Mouse (Mus musculus): Measurements from ENCODE around the gene Pcbp3.
"Not testable (repeated sequence)": the region's sequence is repeated elsewhere in the genome, so short reads cannot be mapped to it uniquely, and the experiment has no call there.

The Pcbp3 gene

DNA sequence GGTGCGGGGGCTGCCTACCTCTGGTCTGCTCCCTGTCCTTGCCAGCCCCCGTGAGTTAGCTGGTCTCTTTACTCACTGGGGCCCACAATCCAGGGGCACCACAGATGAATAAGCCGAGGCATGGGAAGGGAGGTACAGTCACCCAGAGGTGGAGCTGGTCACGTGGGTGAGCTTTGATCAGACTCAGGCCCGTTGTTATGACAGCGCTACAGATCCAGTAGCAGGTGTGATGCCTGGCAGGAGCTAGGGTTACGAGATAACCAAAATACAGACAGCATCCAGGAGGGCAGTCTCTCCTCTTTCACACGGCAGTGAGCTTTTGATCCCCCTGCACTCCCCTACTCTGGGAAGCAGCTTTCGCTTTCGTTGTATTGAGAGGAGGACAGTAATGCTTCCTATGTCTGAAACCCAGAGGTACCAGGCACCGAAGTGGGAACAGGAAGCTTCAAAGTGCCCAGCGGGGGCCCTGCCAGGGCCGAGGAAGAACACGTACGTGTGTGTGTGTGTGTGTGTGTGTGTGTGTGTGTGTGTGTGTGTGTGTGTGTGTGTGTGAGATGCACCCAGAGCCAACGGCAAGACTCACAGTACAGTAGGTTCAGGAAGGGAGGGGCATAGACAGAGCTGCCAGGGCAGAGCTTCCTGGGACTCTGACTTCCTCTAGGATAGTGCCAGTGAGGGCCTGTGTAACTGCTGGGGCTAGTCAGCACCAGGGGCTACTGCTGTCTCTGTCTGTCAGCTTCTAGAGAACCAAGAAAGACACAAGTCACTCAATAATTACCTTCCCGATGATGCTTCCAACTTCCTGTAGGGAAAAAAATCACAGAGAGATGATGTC lies 162.7 kb downstream of the Pcbp3 start:
- DNase-seq: no peak

DNA sequence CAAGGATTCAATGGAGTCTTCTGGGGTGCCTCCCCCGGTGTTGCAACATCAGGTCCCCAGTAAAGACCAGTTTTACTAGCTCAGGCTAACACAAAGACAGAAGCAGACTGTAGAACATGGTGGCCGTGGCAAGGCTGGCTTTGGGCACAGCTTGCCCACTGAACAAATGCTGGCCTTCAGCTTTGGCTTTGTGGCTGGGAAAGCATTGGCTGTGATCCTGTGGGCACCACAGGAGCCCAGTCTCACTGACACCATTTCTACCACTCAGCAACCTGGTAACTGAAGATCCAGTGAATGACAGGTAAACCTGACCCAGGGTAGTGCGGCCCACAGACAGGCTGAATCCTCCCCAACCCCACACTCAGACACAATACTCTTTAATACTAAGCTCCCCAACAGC lies 167.6 kb downstream of the Pcbp3 start:
- DNase-seq: no peak

DNA sequence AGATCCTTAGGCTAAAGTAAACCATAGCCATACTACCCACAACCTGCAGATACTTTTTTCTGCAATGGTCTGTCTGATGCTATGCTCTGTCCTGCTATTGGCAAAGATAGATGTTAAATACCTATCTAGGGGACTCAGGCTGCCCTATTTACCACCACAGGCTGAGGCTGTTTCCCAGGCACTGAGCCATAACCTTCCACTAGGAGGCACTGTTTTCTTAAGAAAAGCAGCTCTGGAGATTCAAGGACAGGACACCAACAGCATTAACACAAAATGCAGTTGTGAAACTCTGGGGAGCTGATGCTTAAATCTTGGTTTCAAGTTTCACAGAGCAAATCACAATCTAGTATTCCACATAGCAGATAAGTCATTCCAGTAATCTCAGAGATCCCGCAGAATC lies 170.2 kb downstream of the Pcbp3 start:
- DNase-seq: peak; percentile 50 to 62

DNA sequence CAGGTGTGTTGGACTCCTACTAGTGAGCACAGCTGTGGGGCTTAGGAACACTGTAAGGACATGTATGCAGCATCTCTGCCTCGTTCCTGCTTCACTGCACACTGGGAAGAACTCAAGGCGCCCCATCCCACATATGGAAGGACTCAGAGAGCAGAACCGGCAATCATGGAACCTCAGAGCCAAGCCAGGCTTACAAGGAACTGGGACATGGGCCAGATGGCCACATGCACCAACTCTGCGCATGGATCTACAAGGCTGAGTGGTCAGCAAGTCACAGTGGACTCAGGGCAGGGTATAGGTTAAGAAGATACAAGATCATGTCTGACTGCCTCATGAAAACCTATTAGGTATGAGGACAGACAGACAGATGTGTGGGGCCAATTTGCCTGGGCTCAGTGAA lies 171.8 kb downstream of the Pcbp3 start:
- peak in 1 of 2 experiments; percentile 27 for DNase-seq

DNA sequence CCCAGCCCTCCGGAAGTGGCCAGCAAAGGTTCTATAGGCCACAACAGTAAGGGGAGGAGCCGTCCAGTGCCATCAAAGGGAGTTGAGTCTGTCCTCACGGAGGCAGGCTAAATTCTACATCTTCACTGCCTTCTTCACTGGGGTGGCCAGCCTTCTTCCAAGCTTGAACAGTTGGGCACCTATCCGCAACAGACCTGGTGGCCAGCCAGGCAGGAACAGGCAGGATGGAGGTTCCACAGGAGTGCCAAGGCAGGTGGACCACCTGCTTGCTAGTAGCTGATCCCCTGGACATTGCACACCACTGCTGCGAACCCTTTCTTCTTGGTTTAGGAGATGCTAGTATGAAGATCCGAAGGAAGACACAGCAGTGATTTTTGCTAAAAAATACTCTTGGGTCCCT lies 176.4 kb downstream of the Pcbp3 start:
- no peak for DNase-seq

DNA sequence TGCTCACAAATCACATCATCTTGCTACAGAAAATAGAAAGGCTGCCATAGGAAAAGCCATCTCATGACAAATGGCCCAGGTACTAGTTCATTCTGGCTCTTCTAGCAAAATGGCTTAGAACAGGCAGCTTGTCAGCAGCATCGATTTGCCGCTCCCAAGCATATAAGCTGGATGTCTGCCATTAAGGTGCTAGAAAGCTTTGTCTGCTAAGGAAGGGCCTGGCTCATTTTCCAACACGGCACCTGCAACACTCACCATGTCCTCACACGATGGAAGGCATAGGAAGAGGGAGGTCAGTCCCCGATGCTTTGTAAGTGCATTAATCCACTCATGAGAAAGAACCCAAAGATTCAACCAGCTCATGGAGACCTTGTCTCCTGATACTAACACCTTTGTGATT lies 182.5 kb downstream of the Pcbp3 start:
- DNase-seq: no peak

DNA sequence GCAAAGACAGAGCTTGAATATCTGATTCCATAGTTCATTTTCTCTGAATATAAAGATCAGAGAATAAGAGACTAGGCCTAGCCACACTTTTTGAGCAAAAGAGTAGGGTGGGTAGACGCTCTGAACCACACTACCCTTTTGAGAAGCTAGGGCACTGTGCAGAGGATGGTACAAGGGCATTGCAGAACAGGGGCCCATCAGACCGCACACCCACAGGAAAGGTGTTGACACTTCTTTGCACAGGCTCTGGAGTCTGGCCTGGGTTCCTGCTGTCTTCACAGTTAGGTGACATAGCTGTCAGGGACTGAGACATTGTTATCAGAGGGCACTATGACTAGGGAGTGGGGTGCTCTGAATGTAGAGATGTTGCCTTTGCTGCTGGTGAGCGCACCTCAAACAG lies 190.1 kb downstream of the Pcbp3 start:
- no peak for DNase-seq

DNA sequence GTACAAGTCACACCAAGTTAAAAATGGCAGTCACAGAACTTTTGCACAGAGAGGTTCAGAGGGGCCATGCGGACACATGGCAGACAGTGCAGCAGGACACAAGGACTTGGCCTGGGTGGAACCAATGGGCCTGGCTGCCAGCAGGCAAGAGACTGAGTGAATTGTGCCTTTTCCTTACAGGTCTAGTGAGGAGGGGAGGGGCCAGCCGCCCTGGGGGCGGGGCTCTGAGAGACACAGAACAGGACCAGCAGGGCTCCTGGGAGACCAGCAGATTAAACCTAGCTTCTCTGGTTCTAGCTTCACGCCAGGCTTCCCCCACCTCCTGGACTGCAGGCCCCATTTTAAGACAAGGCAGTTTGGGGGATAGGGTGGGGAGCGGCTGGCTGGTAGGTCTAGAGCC lies 190.6 kb downstream of the Pcbp3 start:
- DNase-seq: peak in 1 of 2 experiments; percentile 13

DNA sequence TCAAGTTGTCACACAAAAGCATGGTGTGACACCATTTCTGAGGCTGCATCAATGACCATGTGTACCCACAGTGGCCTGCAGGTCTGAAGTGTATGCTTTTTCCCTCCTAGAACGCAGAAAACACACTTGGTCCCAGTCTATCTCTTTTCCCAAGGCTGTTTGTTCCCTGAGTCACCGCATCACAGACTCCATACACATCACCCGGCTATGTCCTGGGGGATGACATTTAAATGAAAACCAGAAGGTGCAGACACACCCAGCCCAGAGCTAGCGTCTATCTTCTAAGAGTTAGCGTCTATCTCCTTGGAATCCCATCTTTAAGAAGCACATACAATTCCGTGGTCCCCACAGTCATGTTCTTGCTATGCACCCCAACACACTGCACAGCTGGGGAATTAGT lies 192.1 kb downstream of the Pcbp3 start:
- no peak for DNase-seq

DNA sequence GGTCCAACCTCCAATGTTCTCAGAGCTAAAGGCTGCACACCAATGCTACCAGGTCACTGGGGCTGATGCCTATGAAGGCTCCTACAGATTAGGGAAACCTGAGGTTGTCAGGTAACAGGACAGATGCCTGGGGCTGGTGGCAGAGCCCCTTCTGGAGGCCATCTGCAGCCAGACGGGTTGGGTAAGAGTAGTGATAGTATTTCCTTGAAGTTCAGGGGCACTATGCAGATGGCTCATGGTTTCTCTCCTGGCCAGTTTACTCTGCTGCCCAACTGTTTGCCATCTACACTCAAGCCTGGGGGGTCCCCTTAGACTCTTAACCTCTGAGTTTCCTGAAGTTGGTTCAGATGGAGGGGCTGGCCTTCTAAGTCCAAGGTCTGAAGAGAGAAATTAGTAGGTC lies 195.5 kb downstream of the Pcbp3 start:
- no peak for DNase-seq

DNA sequence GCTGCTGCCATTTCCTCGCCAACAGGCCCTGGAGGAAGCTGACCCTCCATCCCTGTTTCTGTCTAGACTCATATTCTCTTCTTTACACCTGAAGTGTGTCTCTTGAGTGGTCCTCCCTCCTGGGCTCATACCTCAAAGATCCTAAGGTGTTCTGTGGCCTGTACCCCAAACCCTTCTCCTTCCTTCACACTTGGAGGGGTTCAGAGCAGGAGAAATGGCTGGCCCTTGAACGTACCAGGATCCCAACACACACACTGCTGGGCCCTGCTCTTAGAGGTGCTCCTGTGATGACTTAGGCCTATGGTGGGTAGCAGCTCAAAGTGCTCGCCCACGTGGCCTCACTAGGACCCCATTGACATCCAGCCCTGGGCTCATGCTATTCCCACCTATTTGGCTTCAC lies 196.8 kb downstream of the Pcbp3 start:
- DNase-seq: no peak

DNA sequence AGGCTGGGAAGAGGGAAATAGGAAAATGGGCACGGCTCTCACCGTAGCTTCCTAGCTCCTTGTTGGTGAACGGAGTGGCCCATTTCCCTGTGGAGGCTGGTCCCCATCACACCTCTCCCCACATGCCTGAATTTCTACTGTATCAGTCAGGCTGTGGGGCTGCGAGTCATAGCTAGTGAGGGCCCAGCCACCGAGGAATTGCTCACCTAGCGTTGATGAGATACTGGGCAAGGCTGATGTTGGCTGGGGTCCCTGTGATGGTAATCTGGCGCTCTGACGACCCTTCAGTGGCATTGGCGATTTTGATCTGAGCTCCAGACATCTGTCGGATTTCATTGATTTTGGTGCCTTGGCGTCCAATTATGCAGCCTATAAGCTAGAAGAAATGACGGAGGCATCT lies 198.7 kb downstream of the Pcbp3 start:
- no peak for DNase-seq

DNA sequence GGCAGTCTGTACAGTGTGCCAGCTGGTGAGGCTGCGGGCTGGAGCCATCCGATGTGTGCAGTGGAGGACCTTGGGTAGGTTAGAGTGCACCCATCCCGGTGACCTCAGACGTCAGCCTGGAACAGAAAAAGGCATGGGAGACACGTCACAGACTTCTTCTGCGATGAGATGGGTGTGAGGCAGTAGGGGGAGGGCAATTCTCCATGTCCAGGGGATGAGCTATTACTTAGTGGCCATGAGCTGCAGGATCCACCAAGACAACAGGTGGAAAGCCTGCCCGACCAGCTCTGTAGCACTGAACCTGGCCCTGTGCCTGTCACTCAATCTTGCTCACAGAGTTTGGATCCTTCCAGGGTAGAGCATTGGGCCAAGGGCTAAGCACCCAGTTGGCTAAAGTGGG lies 199.3 kb downstream of the Pcbp3 start:
- DNase-seq: no peak

DNA sequence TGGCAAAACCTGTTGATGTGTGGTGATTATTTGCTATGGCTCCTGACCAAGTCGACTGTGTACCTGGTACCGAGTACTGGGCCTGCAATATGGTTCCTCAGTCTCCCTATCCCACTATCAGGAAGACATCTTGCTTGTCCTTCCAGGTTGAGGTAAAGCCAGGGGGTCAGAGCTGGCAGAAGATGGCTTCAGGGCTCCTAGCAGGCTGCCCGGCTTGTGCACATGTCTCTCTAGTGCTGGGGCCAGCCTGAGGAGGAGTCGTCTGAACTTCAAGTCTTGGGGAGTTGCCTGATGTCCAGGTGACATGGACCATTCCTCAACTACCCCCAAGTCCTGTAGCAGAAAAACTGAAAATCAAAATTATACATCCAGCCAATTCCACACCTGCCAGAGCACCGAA lies 201.8 kb downstream of the Pcbp3 start:
- DNase-seq: no peak

DNA sequence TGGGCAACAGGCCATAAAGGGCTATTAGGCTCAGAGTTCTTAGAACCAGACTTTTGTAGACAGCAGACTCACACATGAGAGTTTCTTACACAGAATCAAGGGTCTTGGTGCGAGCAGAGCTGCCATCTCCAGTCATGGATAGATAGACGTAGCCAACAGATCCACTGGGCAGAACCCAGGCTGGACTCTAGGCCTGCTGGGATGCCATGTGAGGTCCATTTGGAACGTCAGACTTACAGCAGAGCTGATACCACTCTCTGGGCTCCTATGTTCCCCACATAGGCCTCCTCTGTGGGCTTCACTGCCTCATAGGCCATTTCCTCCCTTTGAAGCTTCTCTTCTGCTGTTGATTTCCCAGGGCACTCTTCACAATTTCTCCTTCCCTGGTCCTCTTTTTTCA lies 208.0 kb downstream of the Pcbp3 start:
- no peak for DNase-seq

DNA sequence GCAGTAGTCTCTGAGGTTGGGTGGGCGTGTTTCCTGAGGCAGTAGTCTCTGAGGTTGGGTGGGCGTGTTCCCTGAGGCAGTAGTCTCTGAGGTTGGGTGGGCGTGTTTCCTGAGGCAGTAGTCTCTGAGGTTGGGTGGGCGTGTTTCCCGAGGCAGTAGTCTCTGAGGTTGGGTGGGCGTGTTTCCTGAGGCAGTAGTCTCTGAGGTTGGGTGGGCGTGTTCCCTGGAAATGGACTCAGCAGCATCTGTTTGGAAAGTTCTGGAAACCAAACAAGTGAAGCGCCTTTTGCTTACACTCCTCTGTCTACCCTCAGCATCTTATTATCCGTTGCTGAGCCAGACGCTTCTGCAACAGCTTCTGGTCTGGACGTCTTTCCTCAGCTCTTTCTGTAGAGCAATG lies 217.4 kb downstream of the Pcbp3 start:
- DNase-seq: not testable (repeated sequence)

DNA sequence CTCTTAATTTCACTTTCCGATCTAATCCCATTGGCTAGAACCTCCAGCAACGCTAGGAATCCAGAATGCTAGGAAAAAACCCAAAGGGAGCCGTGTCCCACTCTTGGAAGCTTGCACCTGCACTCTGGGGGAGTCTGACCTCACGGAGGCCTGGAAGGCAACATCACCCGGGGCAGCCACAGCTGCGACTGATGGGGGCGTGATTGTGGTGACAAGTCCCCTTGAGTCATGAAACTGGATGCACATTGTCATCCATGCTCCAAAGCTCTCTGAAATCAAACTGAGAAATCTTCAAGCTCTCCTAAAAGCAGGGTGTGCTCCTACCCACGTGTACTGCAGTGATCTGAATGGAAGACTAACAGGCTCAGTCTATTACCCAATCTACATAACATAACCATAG lies 224.9 kb downstream of the Pcbp3 start:
- DNase-seq: no peak

DNA sequence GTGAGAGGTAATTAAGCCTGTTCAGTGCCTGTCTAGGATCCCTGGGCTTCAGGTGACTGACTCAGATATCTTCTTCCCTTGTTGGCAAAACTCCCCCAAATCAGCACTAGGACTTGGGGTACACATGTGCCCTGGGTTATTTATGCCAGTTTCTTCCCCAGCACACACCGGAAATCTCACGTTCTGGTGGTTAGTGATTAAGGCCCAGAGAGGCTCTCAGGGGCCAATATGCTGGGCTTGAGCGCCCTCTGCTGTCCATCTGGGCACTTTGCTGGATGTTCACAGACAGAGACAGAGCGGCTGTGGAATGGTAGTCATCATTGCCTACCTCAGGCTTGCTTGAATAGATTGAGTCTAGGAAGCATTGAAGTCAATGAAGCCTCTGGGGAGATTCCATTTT lies 226.7 kb downstream of the Pcbp3 start:
- DNase-seq: peak; percentile 90 to 91

DNA sequence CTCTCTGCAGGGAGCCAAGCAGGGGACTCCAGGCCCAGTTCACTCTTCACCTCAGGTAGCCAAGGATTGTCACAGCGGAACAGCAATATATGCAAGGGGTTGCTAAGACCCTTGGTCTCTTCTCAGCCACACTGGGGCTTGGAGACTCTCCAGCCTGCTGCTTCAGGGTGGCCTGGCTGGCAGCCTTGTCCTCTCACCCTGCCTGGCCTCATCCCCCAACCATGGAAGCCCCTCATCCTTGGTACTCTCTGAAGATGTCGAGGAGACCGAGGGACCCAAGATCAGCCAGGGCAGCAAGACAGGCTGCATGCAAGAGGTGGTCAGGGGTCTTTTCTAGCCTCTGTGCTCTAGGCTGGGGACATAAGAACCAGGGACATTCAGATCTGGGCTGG lies 228.0 kb downstream of the Pcbp3 start:
- no peak for DNase-seq

DNA sequence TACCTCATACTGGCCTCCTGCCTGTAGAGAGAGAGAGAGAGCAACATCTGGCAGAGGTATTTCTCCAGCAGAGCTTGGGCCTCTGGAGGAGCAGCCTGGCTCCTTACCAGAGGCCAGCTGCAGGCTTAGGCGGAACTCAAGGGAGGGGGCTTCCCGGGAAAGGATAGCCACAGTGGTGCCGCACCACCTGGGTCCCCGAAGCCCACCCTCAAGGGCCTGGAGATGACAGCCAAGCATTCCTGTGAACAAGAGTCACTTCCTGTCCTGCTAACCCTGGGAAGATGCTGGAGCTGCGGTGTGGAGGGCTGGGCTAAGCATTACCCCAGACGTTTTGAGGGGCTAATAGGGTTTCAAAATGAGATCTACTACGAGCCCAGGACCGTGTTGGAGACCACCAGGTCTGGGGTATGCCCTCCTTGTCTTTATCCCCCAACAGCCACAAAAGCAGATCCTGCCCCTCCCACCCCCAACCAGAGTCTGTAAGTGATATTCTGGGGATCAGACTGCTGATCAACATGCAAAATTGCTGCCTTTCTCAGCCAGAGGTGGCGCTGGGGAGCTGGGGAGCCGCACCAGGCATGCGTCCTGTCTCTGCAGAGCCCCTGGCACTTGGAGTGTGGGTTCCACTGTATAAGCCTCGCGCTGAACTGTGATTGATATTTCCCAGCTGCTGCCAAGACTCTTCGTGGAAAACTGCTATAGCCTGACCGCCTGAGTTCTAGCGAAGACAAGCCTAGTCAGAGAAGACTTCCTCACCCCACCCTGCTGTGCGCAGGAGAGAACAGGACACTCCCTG lies 228.6 kb downstream of the Pcbp3 start:
- peak; percentile 92 to 93 for DNase-seq

DNA sequence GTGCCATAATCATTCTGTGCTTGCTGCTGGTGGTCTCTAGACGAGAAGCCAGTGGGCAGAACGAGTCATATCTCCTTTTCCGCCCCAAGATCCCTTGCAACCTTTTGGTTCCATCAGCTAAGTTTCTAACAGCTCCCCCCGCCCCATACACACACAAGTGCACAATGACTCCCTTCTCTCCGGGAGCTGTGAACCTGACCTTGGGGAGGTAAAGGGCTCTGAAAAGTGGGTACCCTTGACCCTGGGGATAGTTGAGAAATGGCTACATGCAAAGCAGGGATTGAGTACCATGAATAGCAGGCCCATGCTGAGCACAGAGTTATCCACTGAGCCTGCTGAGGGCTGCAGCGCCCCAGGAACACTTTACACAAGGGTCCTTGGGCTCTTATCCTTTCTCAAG lies 229.3 kb downstream of the Pcbp3 start:
- no peak for DNase-seq

DNA sequence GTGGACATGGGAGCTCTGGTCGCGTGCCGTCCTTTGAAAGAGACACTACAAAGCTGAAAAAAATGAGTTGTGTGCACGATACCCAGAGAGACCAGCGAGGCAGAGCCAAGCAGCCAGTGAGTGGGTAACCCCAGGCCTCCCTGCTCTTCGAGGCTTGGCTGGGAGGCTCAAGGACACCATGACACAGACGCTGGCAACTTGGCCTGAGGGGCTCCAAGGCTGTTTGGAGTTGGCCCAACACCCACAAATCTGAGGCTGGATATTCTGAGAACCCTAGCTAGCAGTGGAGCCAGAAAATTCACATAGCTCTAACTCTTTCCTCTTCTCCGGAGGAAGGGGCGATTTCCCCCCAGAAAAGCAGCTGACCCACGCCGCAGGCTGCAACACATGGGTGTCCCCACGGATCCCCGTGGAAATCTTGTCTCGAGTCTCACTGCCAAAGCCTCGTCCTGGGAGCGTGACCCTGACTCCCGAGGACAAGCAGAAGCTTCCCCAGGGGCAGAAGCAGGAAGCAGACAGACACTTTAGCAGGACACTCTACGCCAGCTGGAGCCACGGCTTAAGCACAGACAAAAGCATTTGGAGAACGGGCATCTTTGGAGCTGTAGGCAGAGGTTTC lies 230.0 kb downstream of the Pcbp3 start:
- peak; percentile 41 to 57 for DNase-seq

DNA sequence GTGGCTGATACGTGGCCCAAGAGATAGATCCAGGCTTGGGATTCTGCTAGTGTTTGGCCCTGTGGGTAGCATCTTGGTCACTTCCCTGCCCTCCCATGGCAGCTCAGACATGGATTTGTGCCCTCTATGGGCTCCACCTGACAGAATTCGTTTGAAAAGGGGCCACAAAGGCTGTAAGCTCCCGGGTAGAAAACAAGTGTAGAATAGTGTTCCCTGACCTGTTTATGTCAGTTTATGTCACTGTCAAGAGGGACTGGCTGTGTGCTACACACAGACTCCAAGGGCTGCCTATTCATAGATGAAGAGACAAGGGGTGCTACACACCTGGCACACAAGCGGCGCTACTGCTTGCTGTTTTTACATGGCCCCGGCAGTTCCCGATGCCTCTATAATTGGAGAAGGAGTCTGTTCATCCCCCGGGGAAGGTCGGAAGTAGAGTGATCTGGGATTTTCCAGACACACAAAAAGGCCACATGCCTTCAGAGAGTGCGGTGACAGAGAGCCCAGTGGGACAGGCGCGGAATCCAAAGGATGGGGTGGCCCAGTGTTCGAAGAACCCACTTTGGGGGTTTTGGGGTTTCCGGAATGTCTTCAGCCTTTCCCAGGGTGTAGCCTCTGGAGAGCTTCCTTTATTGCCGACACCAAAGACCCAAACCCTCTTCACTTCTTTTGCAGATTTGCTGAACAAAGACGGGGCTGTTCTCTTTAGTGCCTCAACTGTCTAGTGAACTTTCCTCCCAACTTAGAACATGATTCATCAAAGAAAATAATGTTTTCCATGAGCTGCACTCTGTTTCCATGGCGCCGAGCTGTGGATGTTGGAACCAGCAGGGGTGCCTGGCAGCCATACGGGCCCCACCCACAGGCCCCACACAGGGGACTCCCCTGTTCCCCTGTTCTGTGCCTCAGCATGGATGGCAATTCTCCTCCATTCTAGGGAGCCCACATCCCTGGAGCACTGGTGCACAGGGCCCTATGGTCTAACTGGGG lies 231.8 kb downstream of the Pcbp3 start:
- DNase-seq: no peak

Measured in kidney, postnatal 4 days (tissue).